14 mouse cellular contexts compared by ENCODE assay signal in the genomic region with DNA sequence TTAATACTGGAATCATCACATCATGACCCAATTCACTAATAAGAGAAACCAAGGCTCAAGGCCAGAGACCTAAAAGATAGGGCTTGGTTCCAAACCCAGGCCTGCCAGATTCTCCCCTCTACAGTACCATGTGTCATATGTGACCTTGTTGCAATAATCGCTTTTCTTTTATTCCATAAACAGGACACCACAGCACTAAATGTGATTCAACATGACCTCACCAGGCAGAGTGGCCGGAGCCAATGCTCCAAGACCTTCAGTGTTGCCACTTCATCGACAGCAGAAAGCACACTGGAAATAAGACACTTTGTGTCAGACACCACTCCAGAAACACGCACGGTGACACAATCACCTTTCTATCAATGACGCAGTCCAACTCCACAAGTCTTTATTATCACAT.
A peak's percentile ranks its signal among the peaks of the same experiment; 100 is the strongest.
DNase-seq lines count a peak whose midpoint lies in the region; ATAC-seq lines count a peak whose summit lies in the region.
"Had no signal": no experiment of that assay in that cellular context is flagged by ENCODE, and none has a peak within 500 bp of the region (broad histone marks: within the 10 kb centered on the region; RNA-seq: fewer than 3 reads in every experiment).

No protein-coding gene starts in this region.

- peak; percentile 45 to 48 for DNase-seq in heart, adult 18-20 months
- no peak for DNase-seq in heart, adult 11 months
- DNase-seq in Muller cell, postnatal 12 days (ENCODE audit: inconsistent ontology term), result peak; percentile 56
- peak; percentile 16 for DNase-seq in R1 (ENCODE audit: low read depth, low spot score)
- peak; percentile 6 to 14 for DNase-seq in cerebellum, postnatal 36 days
- DNase-seq in spleen, postnatal 4 days (ENCODE audit: low spot score in 2 of 2), result no peak
- DNase-seq: embryo, embryonic 11 days; gastrocnemius, postnatal 25 days; kidney, postnatal 36 days had no signal

- ATAC-seq in megakaryocyte, adult 5-6 weeks (ENCODE audit: poor library complexity, severe bottlenecking), result no peak
- ATAC-seq: forebrain, embryonic 16.5 days; intestine, embryonic 15.5 days; lung, postnatal 0 days; midbrain, embryonic 13.5 days had no signal

Comparison
In these comparisons a context has a peak if more than half of its experiments do, and no peak if none do; other contexts are left out.
1. DNase-seq: peak in heart, adult 18-20 months (2 of 2), Muller cell, postnatal 12 days (single experiment), R1 (single experiment) and cerebellum, postnatal 36 days (2 of 2); none in heart, adult 11 months (single experiment) and spleen, postnatal 4 days (0 of 2).